Comparison of ENCODE assay signal across 8 mouse cellular contexts in genomic region chr7:16876006-16876405, GRCm38 (mm10). TPM values are rescaled to one million over a fixed set of nuclear protein-coding genes. Genes with fewer than 3 reads are reported as not detected.
DNase-seq lines count a peak whose midpoint lies in the region; ATAC-seq and TF ChIP-seq lines count a peak whose summit lies in the region.

No protein-coding gene starts in this region.

- no peaks in the 10 kb centered on the region for H3K9me3 ChIP-seq in kidney, postnatal 0 days (replicated peaks; ENCODE audit: low read length)
- no peaks in the 10 kb centered on the region for H3K9me3 ChIP-seq in embryonic facial prominence, embryonic 15.5 days (replicated peaks)
- H3K9me3 ChIP-seq in intestine, embryonic 15.5 days: no peaks in the 10 kb centered on the region
- no peaks in the 10 kb centered on the region for H3K9me3 ChIP-seq in neural tube, embryonic 11.5 days (ENCODE audit: control insufficient read depth, low read length)

- H3K27ac ChIP-seq in kidney, postnatal 0 days: 0 out of 2 replicates have a peak overlapping the region, but pooled peaks have one; percentile 36
- H3K27ac ChIP-seq in embryonic facial prominence, embryonic 15.5 days (replicated peaks): peak overlapping the region; percentile 88
- H3K27ac ChIP-seq in intestine, embryonic 15.5 days: peak overlapping the region; percentile 81
- peak overlapping the region; percentile 24; the same call in 1 of the 2 replicates for H3K27ac ChIP-seq in neural tube, embryonic 11.5 days (ENCODE audit: low read depth, low read length)

- no peak for TF ChIP-seq CTCF in kidney, postnatal 0 days (IDR thresholded peaks at IDR 0.05; ENCODE audit: low read depth)

- H3K27me3 ChIP-seq in kidney, postnatal 0 days (ENCODE audit: insufficient read depth, low read length): no peaks in the 10 kb centered on the region
- no peaks in the 10 kb centered on the region for H3K27me3 ChIP-seq in embryonic facial prominence, embryonic 15.5 days
- no peaks in the 10 kb centered on the region for H3K27me3 ChIP-seq in intestine, embryonic 15.5 days (replicated peaks)
- no peaks in the 10 kb centered on the region for H3K27me3 ChIP-seq in neural tube, embryonic 11.5 days (ENCODE audit: control insufficient read depth, insufficient read depth, low read length)

- ATAC-seq in kidney, postnatal 0 days (replicated peaks; ENCODE audit: low FRiP score, low read depth): no peak
- no peak for ATAC-seq in embryonic facial prominence, embryonic 15.5 days (ENCODE audit: insufficient number of reproducible peaks, low FRiP score, low TSS enrichment, low read depth)
- ATAC-seq in intestine, embryonic 15.5 days: no peak
- ATAC-seq in neural tube, embryonic 11.5 days (ENCODE audit: insufficient read depth, low FRiP score, low TSS enrichment): no peak

- H3K4me1 ChIP-seq in kidney, postnatal 0 days (replicated peaks; ENCODE audit: insufficient read depth, low read length): peaks cover 11% of the 10 kb centered on the region
- peaks cover 39% of the 10 kb centered on the region for H3K4me1 ChIP-seq in embryonic facial prominence, embryonic 15.5 days
- H3K4me1 ChIP-seq in intestine, embryonic 15.5 days (replicated peaks): peaks cover 16% of the 10 kb centered on the region
- peaks cover 15% of the 10 kb centered on the region for H3K4me1 ChIP-seq in neural tube, embryonic 11.5 days (ENCODE audit: control insufficient read depth, insufficient read depth, low read length)

- H3K9ac ChIP-seq in kidney, postnatal 0 days (ENCODE audit: low read depth, low read length): peak overlapping the region; percentile 72
- peak overlapping the region; percentile 83 for H3K9ac ChIP-seq in embryonic facial prominence, embryonic 15.5 days
- H3K9ac ChIP-seq in intestine, embryonic 15.5 days: peak overlapping the region; percentile 76
- peak overlapping the region; percentile 78; the same call in 1 of the 2 replicates for H3K9ac ChIP-seq in neural tube, embryonic 11.5 days (ENCODE audit: low read length)

- peak overlapping the region; percentile 83 for H3K4me2 ChIP-seq in kidney, postnatal 0 days (ENCODE audit: low read length)
- H3K4me2 ChIP-seq in embryonic facial prominence, embryonic 15.5 days (replicated peaks): peak overlapping the region; percentile 89
- peak overlapping the region; percentile 88 for H3K4me2 ChIP-seq in intestine, embryonic 15.5 days (replicated peaks)
- peak overlapping the region; percentile 85 for H3K4me2 ChIP-seq in neural tube, embryonic 11.5 days (ENCODE audit: low read depth)

- H3K4me3 ChIP-seq in kidney, postnatal 0 days (replicated peaks; ENCODE audit: low read depth, low read length): peak overlapping the region; percentile 64
- peak overlapping the region; percentile 87 for H3K4me3 ChIP-seq in embryonic facial prominence, embryonic 15.5 days (replicated peaks)
- peak overlapping the region; percentile 76 for H3K4me3 ChIP-seq in intestine, embryonic 15.5 days (replicated peaks)
- peak overlapping the region; percentile 74 for H3K4me3 ChIP-seq in neural tube, embryonic 11.5 days (ENCODE audit: low read depth, low read length)

- WGBS in kidney, postnatal 0 days: 5% methylated on average over 11 of the region's 11 CpGs
- WGBS in embryonic facial prominence, embryonic 15.5 days: 5% methylated on average over 11 of the region's 11 CpGs
- 16% methylated on average over 11 of the region's 11 CpGs for WGBS in intestine, embryonic 15.5 days
- WGBS in neural tube, embryonic 11.5 days: 9% methylated on average over 11 of the region's 11 CpGs

- no peak for DNase-seq in kidney, postnatal 0 days (ENCODE audit: low spot score)
- no peak for DNase-seq in kidney, postnatal 14 days
- DNase-seq in neural tube, embryonic 11.5 days (ENCODE audit: low spot score): no peak
- no peak for DNase-seq in frontal cortex, postnatal 36 days (ENCODE audit: low spot score in 2 of 2)
- no peak for DNase-seq in gastrocnemius, adult 8-10 months (ENCODE audit: low spot score in 2 of 2)
- no peak for DNase-seq in right cerebral cortex, postnatal 25 days

- no peaks in the 10 kb centered on the region for H3K36me3 ChIP-seq in kidney, postnatal 0 days (ENCODE audit: insufficient read depth, low read length)
- H3K36me3 ChIP-seq in embryonic facial prominence, embryonic 15.5 days: peaks cover 18% of the 10 kb centered on the region
- 0 out of 2 replicates have a peak, but pooled peaks cover 4% of the 10 kb centered on the region for H3K36me3 ChIP-seq in intestine, embryonic 15.5 days
- no peaks in the 10 kb centered on the region for H3K36me3 ChIP-seq in neural tube, embryonic 11.5 days (ENCODE audit: control insufficient read depth, insufficient read depth, low read length)

RNA-seq across cellular contexts. Expression of gene Dact3, which starts 0.9 kb away (rescaled TPM):
- polyA plus RNA-seq in kidney, postnatal 0 days (2015; fragmentation: Nextera tagmentation; extraction: Ambion mirVana): 3.7 and 4.3 TPM in 2 replicates
- polyA plus RNA-seq in embryonic facial prominence, embryonic 15.5 days (2015; fragmentation: Nextera tagmentation; extraction: Ambion mirVana): 5.4 and 6.3 TPM in 2 replicates
- polyA plus RNA-seq in intestine, embryonic 15.5 days (2015; fragmentation: Nextera tagmentation; extraction: Ambion mirVana): 3.1 and 3.2 TPM in 2 replicates
- polyA plus RNA-seq in neural tube, embryonic 11.5 days (2014; fragmentation: Nextera tagmentation; extraction: Ambion mirVana): 9.5 and 10.6 TPM in 2 replicates
- total RNA-seq in gastrocnemius, adult 8-10 months (2022): 1 to 10 TPM in 2 of 4 experiments, under 1 TPM in 2; 0.87 to 1.4 (median 1.1) TPM

RNA-seq across cellular contexts. Expression of gene Gng8, which starts 15.6 kb away (rescaled TPM):
- polyA plus RNA-seq in kidney, postnatal 0 days (2015; fragmentation: Nextera tagmentation; extraction: Ambion mirVana): 7.3 and 8.9 TPM in 2 replicates
- polyA plus RNA-seq in embryonic facial prominence, embryonic 15.5 days (2015; fragmentation: Nextera tagmentation; extraction: Ambion mirVana): 27.8 and 36.3 TPM in 2 replicates
- 7.4 and 8.3 TPM in 2 replicates for polyA plus RNA-seq in intestine, embryonic 15.5 days (2015; fragmentation: Nextera tagmentation; extraction: Ambion mirVana)
- polyA plus RNA-seq in neural tube, embryonic 11.5 days (2014; fragmentation: Nextera tagmentation; extraction: Ambion mirVana): 7.0 and 7.2 TPM in 2 replicates
- under 1 TPM in 1 of 4 experiments, not detected in 3; 0.36 TPM for total RNA-seq in gastrocnemius, adult 8-10 months (2022)

RNA-seq across cellular contexts. Expression of gene Ptgir, which starts 30.3 kb away (rescaled TPM):
- polyA plus RNA-seq in kidney, postnatal 0 days (2015; fragmentation: Nextera tagmentation; extraction: Ambion mirVana): 2.2 and 2.3 TPM in 2 replicates
- polyA plus RNA-seq in embryonic facial prominence, embryonic 15.5 days (2015; fragmentation: Nextera tagmentation; extraction: Ambion mirVana): 2.5 and 3.1 TPM in 2 replicates
- polyA plus RNA-seq in intestine, embryonic 15.5 days (2015; fragmentation: Nextera tagmentation; extraction: Ambion mirVana): 2.8 and 3.0 TPM in 2 replicates
- 0.41 and 0.76 TPM in 2 replicates for polyA plus RNA-seq in neural tube, embryonic 11.5 days (2014; fragmentation: Nextera tagmentation; extraction: Ambion mirVana)
- total RNA-seq in gastrocnemius, adult 8-10 months (2022): under 1 TPM; 0.62 to 0.97 (median 0.93) TPM

RNA-seq across cellular contexts. Expression of gene Prkd2, which starts 33.3 kb away (rescaled TPM):
- polyA plus RNA-seq in kidney, postnatal 0 days (2015; fragmentation: Nextera tagmentation; extraction: Ambion mirVana): 12.8 and 15.1 TPM in 2 replicates
- polyA plus RNA-seq in embryonic facial prominence, embryonic 15.5 days (2015; fragmentation: Nextera tagmentation; extraction: Ambion mirVana): 22.1 and 23.0 TPM in 2 replicates
- 9.7 and 12.5 TPM in 2 replicates for polyA plus RNA-seq in intestine, embryonic 15.5 days (2015; fragmentation: Nextera tagmentation; extraction: Ambion mirVana)
- 10.9 and 11.2 TPM in 2 replicates for polyA plus RNA-seq in neural tube, embryonic 11.5 days (2014; fragmentation: Nextera tagmentation; extraction: Ambion mirVana)
- total RNA-seq in gastrocnemius, adult 8-10 months (2022): 1 to 10 TPM; 2.5 to 4.1 (median 3.4) TPM

RNA-seq across cellular contexts. Expression of gene Calm3, which starts 47.9 kb away (rescaled TPM):
- 134 and 136 TPM in 2 replicates for polyA plus RNA-seq in kidney, postnatal 0 days (2015; fragmentation: Nextera tagmentation; extraction: Ambion mirVana)
- polyA plus RNA-seq in embryonic facial prominence, embryonic 15.5 days (2015; fragmentation: Nextera tagmentation; extraction: Ambion mirVana): 117 and 138 TPM in 2 replicates
- 137 and 140 TPM in 2 replicates for polyA plus RNA-seq in intestine, embryonic 15.5 days (2015; fragmentation: Nextera tagmentation; extraction: Ambion mirVana)
- 257 and 263 TPM in 2 replicates for polyA plus RNA-seq in neural tube, embryonic 11.5 days (2014; fragmentation: Nextera tagmentation; extraction: Ambion mirVana)
- total RNA-seq in gastrocnemius, adult 8-10 months (2022): 100 to 1,000 TPM; 386 to 534 (median 424) TPM

Comparison
In these comparisons a context has a peak if more than half of its experiments do, and no peak if none do; other contexts are left out.
1. H3K27ac ChIP-seq: peak in every context shown above with its lines; median percentile 88 in embryonic facial prominence, embryonic 15.5 days; 81 in intestine, embryonic 15.5 days; 36 in kidney, postnatal 0 days; 24 in neural tube, embryonic 11.5 days.